Mouse (Mus musculus) monocyte, adult 59 days (primary cell): ENCODE results near the gene Samd14. TPM values are rescaled to one million over a fixed set of nuclear protein-coding genes. Genes with fewer than 3 reads are reported as not detected.

Experiments
- total RNA-seq, 2 experiments: library from RNA; stranded (reverse); gene quantifications; one replicate each; pipeline ENCODE4 v1.2.4; 2023

The Samd14 gene
- total RNA-seq, result not detected

GRCm38 (mm10) chr11:95009629-95010014, at the start of gene Samd14:
Samd14 (plus strand) TSS chr11:95009879.

DNA sequence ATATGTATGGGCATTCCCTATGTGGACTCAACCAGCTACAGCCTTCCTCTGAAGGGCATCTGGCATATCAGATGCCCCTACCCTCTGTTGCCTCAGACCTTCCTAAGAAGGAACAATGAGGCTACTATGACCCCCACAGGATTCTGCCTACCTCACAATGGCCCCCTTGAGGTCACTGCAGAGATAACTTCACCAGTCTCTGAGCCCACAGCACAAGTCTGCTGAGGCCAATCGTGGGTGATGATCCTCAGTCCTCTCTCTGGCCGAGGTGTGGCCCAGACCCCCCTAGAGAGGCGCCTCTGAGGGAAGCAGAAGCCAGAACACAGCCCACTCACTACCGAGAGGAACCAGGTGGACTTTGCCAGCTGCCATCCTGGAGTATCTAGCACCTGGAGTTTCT, 42.3 kb upstream of the Samd14 start, which contains the start of gene Hils1:
Hils1 (plus strand) TSS at position 175 of the 400 bp plus-strand sequence.

DNA sequence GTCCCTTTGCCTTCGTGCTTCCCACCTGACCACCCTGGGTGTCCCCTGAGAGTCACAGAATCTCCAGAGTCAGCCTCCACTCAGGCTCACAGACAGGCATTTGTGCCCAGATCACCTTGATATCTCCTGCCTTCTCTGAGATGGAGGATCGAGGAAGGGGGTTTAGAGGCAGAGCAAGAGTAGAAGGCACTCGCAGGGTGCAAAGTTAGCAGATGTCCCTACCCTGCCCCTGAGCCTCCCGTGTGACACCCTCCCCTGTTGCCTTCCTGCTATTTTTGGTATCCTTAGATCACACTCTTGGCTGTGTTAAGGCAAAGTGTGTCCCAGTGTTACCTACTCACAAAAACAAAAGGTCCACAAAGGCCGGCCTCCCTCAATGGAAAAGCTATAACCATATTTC, 33.5 kb upstream of the Samd14 start, which contains the start of gene Sgca:
Sgca (minus strand) TSS at position 129 of the 400 bp plus-strand sequence.

GRCm38 (mm10) chr11:94990749-94991577, 18.7 kb upstream of the Samd14 start, which contains the start of gene Ppp1r9b:
Ppp1r9b (plus strand) TSS chr11:94991035.

GRCm38 (mm10) chr11:95041139-95041609, 31.5 kb downstream of the Samd14 start, which contains the start of gene Pdk2:
Pdk2 (minus strand) TSS chr11:95041354.

Other genes starting within 250 kb of the Samd14 start
- not detected for gene Tmem92, start 227.2 kb upstream of the Samd14 start, total RNA-seq
- gene Col1a1, start 73.7 kb upstream of the Samd14 start, total RNA-seq, result 1 to 10 TPM in 1 of 2 experiments, under 1 TPM in 1; 0.73 to 2.6 TPM
- gene Hils1, start 42.3 kb upstream of the Samd14 start, total RNA-seq, result not detected
- gene Sgca, start 33.6 kb upstream of the Samd14 start, total RNA-seq, result not detected
- 100 to 1,000 TPM; 249 to 261 TPM for gene Ppp1r9b, start 18.8 kb upstream of the Samd14 start, total RNA-seq
- gene Pdk2, start 31.5 kb downstream of the Samd14 start, total RNA-seq, result 10 to 100 TPM; 11.1 to 12.8 TPM
- gene Itga3, start 66.9 kb downstream of the Samd14 start, total RNA-seq, result 1 to 10 TPM in 1 of 2 experiments, under 1 TPM in 1; 0.58 to 1.8 TPM
- gene Dlx3, start 110.2 kb downstream of the Samd14 start, total RNA-seq, result not detected
- not detected for gene Dlx4, start 136.4 kb downstream of the Samd14 start, total RNA-seq